Mouse (Mus musculus): ENCODE measurements around the gene Pclaf.

DNA sequence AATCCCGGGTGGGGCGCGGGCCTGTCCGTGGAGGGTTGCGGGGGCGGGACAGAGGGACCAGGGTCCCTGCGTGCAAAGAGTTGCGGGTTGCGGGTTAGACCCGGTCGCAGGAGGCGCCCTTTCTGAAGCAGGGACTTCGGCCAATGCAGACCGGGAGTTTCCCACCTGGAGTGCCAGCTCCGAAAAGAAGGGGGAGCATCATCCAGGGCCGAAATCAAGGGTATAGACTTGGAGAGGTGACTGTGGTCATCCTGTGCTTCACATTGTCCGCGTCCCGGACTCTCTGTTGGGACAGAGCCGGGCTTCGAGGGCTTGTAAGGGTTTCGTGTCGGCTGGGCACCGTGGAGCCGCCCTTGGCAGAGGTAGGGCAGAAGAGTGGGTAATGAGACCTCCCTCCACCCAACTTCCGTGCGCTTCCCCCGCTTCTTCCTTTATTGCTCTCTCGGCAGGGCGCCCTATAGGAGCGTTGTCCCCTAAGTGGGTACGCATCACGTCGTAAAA lies 19.3 kb downstream of the Pclaf start:
- no peak for TF ChIP-seq GATA1 (IDR thresholded peaks at IDR 0.05; ENCODE audit: borderline replicate concordance, low read length)
- no peak for TF ChIP-seq FLI1 (IDR thresholded peaks at IDR 0.05; ENCODE audit: low read length)

Measured in megakaryocyte, embryonic 14.5 days (primary cell).